Mouse (Mus musculus) ES-E14 (cell line): Measurements from ENCODE around the gene Atp2c2.

ENCODE experiments used
- HCFC1 ChIP-seq: IDR thresholded peaks from 2 replicates; pipeline ENCODE4 v1.6.1; 2012; ENCODE audit warnings: low read length, inconsistent platforms, borderline replicate concordance; ENCODE audit not compliant: insufficient read depth
- MAFK ChIP-seq: IDR thresholded peaks from 2 replicates; pipeline ENCODE4 v1.6.1; 2014; ENCODE audit warnings: mild to moderate bottlenecking, low read depth, low read length, inconsistent platforms; ENCODE audit not compliant: insufficient read depth
- ZC3H11A ChIP-seq: IDR thresholded peaks from 2 replicates; pipeline ENCODE4 v1.6.1; 2012; ENCODE audit warnings: low read depth, mild to moderate bottlenecking, inconsistent platforms, low read length, borderline replicate concordance
- ZNF384 ChIP-seq: IDR thresholded peaks from 2 replicates; pipeline ENCODE4 v1.6.1; 2012; ENCODE audit warnings: low read depth, low read length, inconsistent platforms

GRCm38 (mm10) chr8:119666219-119666951, 33.4 kb upstream of the Atp2c2 start, which contains the start of gene Wfdc1:
- TF ChIP-seq ZC3H11A (no peak), ZNF384 (no peak), HCFC1 (no peak), MAFK (no peak)
